Mouse (Mus musculus) lung, postnatal 0 days (tissue): Measurements from ENCODE around the gene Phkg2.

ENCODE experiments used
- CTCF ChIP-seq: IDR thresholded peaks from 2 replicates; pipeline ENCODE4 v1.5.1; 2016; ENCODE audit warnings: antibody characterized with exemption, mild to moderate bottlenecking
- EP300 ChIP-seq: IDR thresholded peaks from 2 replicates; pipeline ENCODE4 v1.6.1; 2016; ENCODE audit warnings: antibody characterized with exemption, mild to moderate bottlenecking, control low read depth

DNA sequence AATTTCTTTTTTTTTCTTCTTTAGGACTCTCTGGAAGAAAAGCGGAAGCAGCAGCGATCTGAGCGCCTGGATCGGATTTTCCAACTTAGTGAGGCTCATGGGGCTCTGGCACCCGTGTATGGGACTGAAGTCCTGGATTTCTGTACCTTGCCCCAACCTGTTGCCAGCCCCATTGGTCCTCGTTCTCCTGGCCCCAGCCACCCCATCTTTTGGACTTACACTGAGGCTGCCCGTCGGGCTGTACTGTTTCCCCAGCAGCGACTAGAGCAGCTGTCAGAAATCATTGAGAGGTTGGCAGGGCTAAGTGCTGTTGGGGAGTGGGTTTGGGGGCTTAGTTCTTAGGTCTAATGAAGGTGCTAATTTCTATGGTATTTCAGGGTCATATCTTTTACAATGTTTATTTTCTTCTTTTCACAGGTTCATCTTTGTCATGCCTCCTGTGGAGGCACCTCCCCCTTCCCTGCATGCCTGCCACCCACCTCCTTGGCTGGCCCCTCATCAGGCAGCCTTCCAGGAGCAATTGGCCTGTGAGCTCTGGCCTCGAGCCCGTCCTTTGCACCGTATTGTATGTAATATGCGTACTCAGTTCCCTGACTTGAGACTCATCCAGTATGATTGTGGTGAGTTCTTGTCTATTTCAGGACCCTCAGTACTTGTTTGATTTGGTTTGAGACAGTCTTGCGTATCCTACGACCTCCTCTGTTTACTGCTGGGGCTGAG, 23.9 kb upstream of the Phkg2 start:
- no peak for TF ChIP-seq CTCF
- TF ChIP-seq EP300, result no peak
